Mouse (Mus musculus): Measurements from ENCODE around the gene Lrrc4c.

DNA sequence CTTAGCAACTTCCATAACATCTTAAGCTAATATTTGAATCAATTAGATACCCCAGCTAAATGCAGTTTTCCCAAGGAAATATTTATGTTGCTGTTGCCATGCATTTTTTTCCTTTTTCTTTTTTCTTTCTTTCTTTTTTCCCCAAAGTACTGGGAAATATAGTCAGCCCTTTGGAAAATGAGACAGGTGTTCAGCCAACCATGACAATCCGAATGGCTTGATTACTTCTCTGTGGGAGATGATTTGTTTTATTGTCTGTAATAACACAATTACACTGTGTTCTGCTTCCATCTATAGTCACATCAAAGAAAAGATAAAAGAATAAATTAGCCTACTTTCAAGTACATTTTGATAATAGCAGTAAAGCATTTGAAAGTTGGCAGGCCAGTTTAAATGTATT lies 1334.7 kb downstream of the Lrrc4c start:
- no peak for TF ChIP-seq CTCF (IDR thresholded peaks at IDR 0.05; ENCODE audit: insufficient read depth, low read length)
- TF ChIP-seq POLR2A (IDR thresholded peaks at IDR 0.05; ENCODE audit: borderline replicate concordance, extremely low read depth, low read depth, low read length), result no peak
